Mouse (Mus musculus) liver, embryonic 15.5 days (tissue): ENCODE data around the gene Rassf2. TPM values are rescaled to one million over a fixed set of nuclear protein-coding genes. Genes with fewer than 3 reads are reported as not detected.

Experiments used
- ATAC-seq: fragments of 200-750 bp; cut with Nextera tagmentation; 2 replicates; pipeline ENCODE4 v1.8.0; 2017; ENCODE audit warnings: moderate number of reproducible peaks, mild to moderate bottlenecking, moderate library complexity; ENCODE audit not compliant: insufficient read depth
- H3K27ac ChIP-seq: fragments of 300-500 bp; sonication (generic); replicated peaks from 2 replicates; pipeline ENCODE4 v1.5.1; 2015; ENCODE audit warnings: mild to moderate bottlenecking, inconsistent platforms
- H3K27me3 ChIP-seq: fragments of 300-500 bp; sonication (generic); 2 replicates; pipeline ENCODE4 v1.6.1; 2015; ENCODE audit warnings: mild to moderate bottlenecking, inconsistent platforms
- H3K36me3 ChIP-seq: fragments of 300-500 bp; sonication (generic); replicated peaks from 2 replicates; pipeline ENCODE4 v1.6.1; 2015; ENCODE audit warnings: moderate library complexity, mild to moderate bottlenecking, inconsistent platforms
- H3K4me1 ChIP-seq: fragments of 300-500 bp; sonication (generic); replicated peaks from 2 replicates; pipeline ENCODE4 v1.6.1; 2015; ENCODE audit warnings: inconsistent platforms
- H3K4me2 ChIP-seq: fragments of 300-500 bp; sonication (generic); 2 replicates; pipeline ENCODE4 v1.6.1; 2015; ENCODE audit warnings: moderate library complexity, mild to moderate bottlenecking, inconsistent platforms
- H3K4me3 ChIP-seq: fragments of 300-500 bp; sonication (generic); replicated peaks from 2 replicates; pipeline ENCODE4 v1.5.1; 2015; ENCODE audit warnings: mild to moderate bottlenecking, inconsistent platforms
- H3K9ac ChIP-seq: fragments of 300-500 bp; sonication (generic); 2 replicates; pipeline ENCODE4 v1.6.1; 2015; ENCODE audit warnings: moderate library complexity, mild to moderate bottlenecking, inconsistent platforms
- H3K9me3 ChIP-seq: fragments of 300-500 bp; sonication (generic); replicated peaks from 2 replicates; pipeline ENCODE4 v1.6.1; 2016; ENCODE audit warnings: inconsistent platforms
- WGBS: fragments of 180-500 bp; shearing (Covaris S2); methylation state at CpG from one replicate; pipeline ENCODE4 v1.1.7; 2015; ENCODE audit warnings: mixed read lengths; ENCODE audit not compliant: insufficient replicate concordance; 5-methylcytosine and 5-hydroxymethylcytosine counted together
- polyA plus RNA-seq: library from polyadenylated mRNA; unstranded; fragments of >200 nt; fragmentation: Nextera tagmentation; extraction: Ambion mirVana; gene quantifications from 2 replicates; pipeline ENCODE4 v1.2.1, GENCODE M21; 2015

The Rassf2 gene
- polyA plus RNA-seq, 1 experiment from 2014 or later = 2.9 TPM

GRCm38 (mm10) chr2:131987950-131988349 is 42.1 kb downstream of the Rassf2 start:
- no peak for ATAC-seq
- no peak overlapping the region for H3K27ac ChIP-seq
- H3K27me3 ChIP-seq = no peaks in the 10 kb centered on the region
- no peak overlapping the region for H3K9ac ChIP-seq
- 41% methylated on average over 3 of the region's 3 CpGs for WGBS
- H3K36me3 ChIP-seq = no peaks in the 10 kb centered on the region
- H3K9me3 ChIP-seq = no peaks in the 10 kb centered on the region
- no peaks in the 10 kb centered on the region for H3K4me1 ChIP-seq
- H3K4me2 ChIP-seq = no peak overlapping the region
- H3K4me3 ChIP-seq = no peak overlapping the region

- Histone ChIP-seq H3K9me3 (no peaks in the 10 kb centered on the region), H3K27ac (no peak overlapping the region), H3K4me3 (no peak overlapping the region), H3K4me2 (no peak overlapping the region), H3K27me3 (no peaks in the 10 kb centered on the region), H3K36me3 (no peaks in the 10 kb centered on the region), H3K4me1 (no peaks in the 10 kb centered on the region), H3K9ac (no peak overlapping the region)
- no peak for ATAC-seq
- 11% methylated on average over 6 of the region's 6 CpGs for WGBS
These were observed 47.4 kb downstream of the Rassf2 start for GRCm38 (mm10) chr2:131982546-131983196.

GRCm38 (mm10) chr2:131980866-131981265 is 49.2 kb downstream of the Rassf2 start:
- no peaks in the 10 kb centered on the region for H3K27me3 ChIP-seq
- H3K36me3 ChIP-seq = no peaks in the 10 kb centered on the region
- H3K9me3 ChIP-seq = no peaks in the 10 kb centered on the region
- H3K9ac ChIP-seq = no peak overlapping the region
- ATAC-seq = no peak
- no peaks in the 10 kb centered on the region for H3K4me1 ChIP-seq
- 11% methylated on average over 9 of the region's 9 CpGs for WGBS
- no peak overlapping the region for H3K4me2 ChIP-seq
- H3K27ac ChIP-seq = no peak overlapping the region
- H3K4me3 ChIP-seq = no peak overlapping the region

GRCm38 (mm10) chr2:131976663-131977062 is 53.4 kb downstream of the Rassf2 start:
- H3K27me3 ChIP-seq = no peaks in the 10 kb centered on the region
- ATAC-seq = no peak
- no peak overlapping the region for H3K9ac ChIP-seq

GRCm38 (mm10) chr2:131971098-131971497 is 59.0 kb downstream of the Rassf2 start:
- no peak overlapping the region for H3K4me2 ChIP-seq
- ATAC-seq = no peak
- 51% methylated on average over 4 of the region's 4 CpGs for WGBS

More at GRCm38 (mm10) chr2:131976663-131977062, 53.4 kb downstream of the Rassf2 start:
- H3K36me3 ChIP-seq = no peaks in the 10 kb centered on the region
- no peaks in the 10 kb centered on the region; the same call in 1 of the 2 replicates for H3K9me3 ChIP-seq
- H3K4me3 ChIP-seq = no peak overlapping the region
- no peak overlapping the region for H3K27ac ChIP-seq
- WGBS = 45% methylated on average over 3 of the region's 3 CpGs
- no peak overlapping the region for H3K4me2 ChIP-seq
- no peaks in the 10 kb centered on the region for H3K4me1 ChIP-seq

GRCm38 (mm10) chr2:131970597-131970996 is 59.5 kb downstream of the Rassf2 start:
- H3K27me3 ChIP-seq = no peaks in the 10 kb centered on the region
- no peak overlapping the region for H3K9ac ChIP-seq
- WGBS = 69% methylated on average over 2 of the region's 2 CpGs
- H3K9me3 ChIP-seq = no peaks in the 10 kb centered on the region; the same call in 1 of the 2 replicates
- ATAC-seq = no peak
- H3K4me3 ChIP-seq = no peak overlapping the region
- no peak overlapping the region for H3K27ac ChIP-seq
- H3K4me2 ChIP-seq = no peak overlapping the region
- no peaks in the 10 kb centered on the region for H3K36me3 ChIP-seq
- H3K4me1 ChIP-seq = no peaks in the 10 kb centered on the region

More at GRCm38 (mm10) chr2:131971098-131971497, 59.0 kb downstream of the Rassf2 start:
- H3K9ac ChIP-seq = no peak overlapping the region
- H3K27ac ChIP-seq = no peak overlapping the region
- no peak overlapping the region for H3K4me3 ChIP-seq
- no peaks in the 10 kb centered on the region for H3K36me3 ChIP-seq
- no peaks in the 10 kb centered on the region for H3K27me3 ChIP-seq
- no peaks in the 10 kb centered on the region; the same call in 1 of the 2 replicates for H3K9me3 ChIP-seq
- no peaks in the 10 kb centered on the region for H3K4me1 ChIP-seq

GRCm38 (mm10) chr2:131961671-131962070 is 68.4 kb downstream of the Rassf2 start:
- ATAC-seq = no peak

GRCm38 (mm10) chr2:131957731-131958222 is 72.3 kb downstream of the Rassf2 start:
- ATAC-seq = no peak

More at GRCm38 (mm10) chr2:131961671-131962070, 68.4 kb downstream of the Rassf2 start:
- H3K4me3 ChIP-seq = no peak overlapping the region
- no peak overlapping the region for H3K27ac ChIP-seq
- WGBS = 56% methylated on average over 2 of the region's 2 CpGs
- no peaks in the 10 kb centered on the region for H3K9me3 ChIP-seq
- H3K4me1 ChIP-seq = no peaks in the 10 kb centered on the region
- no peak overlapping the region for H3K4me2 ChIP-seq
- no peaks in the 10 kb centered on the region for H3K36me3 ChIP-seq
- H3K27me3 ChIP-seq = no peaks in the 10 kb centered on the region
- H3K9ac ChIP-seq = no peak overlapping the region

GRCm38 (mm10) chr2:131956336-131957256 is 73.5 kb downstream of the Rassf2 start:
- no peak for ATAC-seq
- no peaks in the 10 kb centered on the region for H3K36me3 ChIP-seq
- no peak overlapping the region for H3K27ac ChIP-seq
- no peak overlapping the region for H3K9ac ChIP-seq
- no peak overlapping the region for H3K4me2 ChIP-seq
- H3K4me3 ChIP-seq = no peak overlapping the region
- WGBS = 59% methylated on average over 7 of the region's 7 CpGs
- H3K4me1 ChIP-seq = peaks cover 8% of the 10 kb centered on the region; the same call in 1 of the 2 replicates
- H3K9me3 ChIP-seq = no peaks in the 10 kb centered on the region
- H3K27me3 ChIP-seq = peaks cover 39% of the 10 kb centered on the region

More at GRCm38 (mm10) chr2:131957731-131958222, 72.3 kb downstream of the Rassf2 start:
- Histone ChIP-seq H3K27ac (no peak overlapping the region), H3K9ac (no peak overlapping the region), H3K4me2 (no peak overlapping the region), H3K27me3 (peaks cover 27% of the 10 kb centered on the region), H3K9me3 (no peaks in the 10 kb centered on the region), H3K4me1 (peaks cover 8% of the 10 kb centered on the region; the same call in 1 of the 2 replicates), H3K36me3 (no peaks in the 10 kb centered on the region), H3K4me3 (no peak overlapping the region)
- 36% methylated on average over 9 of the region's 9 CpGs for WGBS

- Histone ChIP-seq H3K9me3 (no peaks in the 10 kb centered on the region), H3K4me2 (peak overlapping the region; percentile 58), H3K9ac (no peak overlapping the region), H3K4me3 (peak overlapping the region; percentile 32), H3K4me1 (peaks cover 8% of the 10 kb centered on the region; the same call in 1 of the 2 replicates), H3K27me3 (peaks cover 51% of the 10 kb centered on the region), H3K36me3 (no peaks in the 10 kb centered on the region), H3K27ac (no peak overlapping the region)
- ATAC-seq = no peak; the same call in 1 of the 2 replicates
- WGBS = 1% methylated on average over 17 of the region's 17 CpGs
These were observed 74.8 kb downstream of the Rassf2 start for GRCm38 (mm10) chr2:131955264-131955663.

- H3K4me3 ChIP-seq = peak overlapping the region; percentile 32; the same call in 1 of the 2 replicates
These were observed 75.2 kb downstream of the Rassf2 start for GRCm38 (mm10) chr2:131954835-131955234.

More at GRCm38 (mm10) chr2:131954835-131955234, 75.2 kb downstream of the Rassf2 start:
- 49% methylated on average over 9 of the region's 9 CpGs for whole genome bisulfite sequencing
- Histone ChIP-seq H3K36me3 (no peaks in the 10 kb centered on the region), H3K4me1 (peaks cover 8% of the 10 kb centered on the region; the same call in 1 of the 2 replicates), H3K9ac (no peak overlapping the region), H3K27ac (no peak overlapping the region), H3K9me3 (no peaks in the 10 kb centered on the region), H3K4me2 (peak overlapping the region; percentile 58), H3K27me3 (peaks cover 55% of the 10 kb centered on the region)
- ATAC-seq = no peak
